Mouse (Mus musculus): Measurements from ENCODE around the gene Lcmt2. TPM values are rescaled to one million over a fixed set of nuclear protein-coding genes. Genes with fewer than 3 reads are reported as not detected.

Gene Lcmt2
- polyA plus RNA-seq (2014; fragmentation: Nextera tagmentation; extraction: Ambion mirVana), result 14.0 and 17.6 TPM in 2 replicates

DNA sequence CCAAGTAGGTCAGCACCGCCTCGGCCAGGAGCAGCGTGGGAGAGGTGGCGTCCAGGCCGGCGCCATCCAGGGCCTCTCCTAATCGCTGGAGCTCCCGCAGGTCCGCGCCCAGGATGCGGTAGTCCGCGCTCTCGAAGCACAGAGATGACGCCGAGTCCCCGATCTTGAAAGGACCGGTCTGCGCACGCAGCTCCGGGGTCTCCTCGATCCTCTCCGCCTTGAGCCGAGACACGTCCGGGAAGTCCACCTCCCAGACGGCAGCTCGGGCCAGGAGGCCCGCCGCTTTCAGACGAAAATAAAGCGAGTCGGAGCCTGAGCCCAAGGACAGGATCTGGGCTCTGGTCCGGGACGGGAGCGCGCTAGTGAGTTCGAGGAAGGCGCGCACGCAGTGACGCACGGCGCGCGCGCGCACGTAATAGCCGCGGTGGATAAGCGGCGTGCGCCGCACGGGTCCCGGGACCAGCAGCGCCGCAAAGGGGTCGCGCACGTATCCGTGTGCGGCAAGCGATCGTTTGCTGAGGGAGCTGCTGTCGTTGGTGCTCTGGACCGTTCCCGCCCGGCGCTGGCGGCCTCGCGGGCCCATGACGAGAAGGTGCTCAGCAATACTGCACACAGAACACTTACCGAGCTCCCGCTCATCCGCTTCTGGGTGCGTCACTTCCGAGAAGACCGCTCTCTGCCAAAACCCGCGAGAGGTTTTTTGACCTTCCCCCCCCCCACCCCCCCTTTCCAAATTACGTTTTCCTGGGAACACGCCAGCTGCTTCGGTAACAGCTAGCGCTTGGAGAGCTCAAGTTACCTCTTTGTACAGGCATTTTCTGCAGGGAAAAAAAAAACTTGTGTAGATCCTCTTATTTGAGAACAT, at the start of gene Lcmt2, which contains the start of gene Adal:
Gene Lcmt2 (minus strand): TSS at position 636 of the 865 bp plus-strand sequence.
Gene Adal (plus strand): TSS at position 411 of the 865 bp plus-strand sequence.
- H3K27me3 ChIP-seq (ENCODE audit: control insufficient read depth, insufficient read depth, low read length), result no peaks in the 10 kb centered on the region
- WGBS (ENCODE audit: insufficient replicate concordance), result under 1% methylated on average over 84 of the region's 87 CpGs
- peak; percentile 90 for ATAC-seq (replicated peaks; ENCODE audit: insufficient number of reproducible peaks, low FRiP score, low TSS enrichment)
- peaks cover 18% of the 10 kb centered on the region for H3K4me1 ChIP-seq (ENCODE audit: control insufficient read depth, insufficient read depth, low read length)
- H3K4me2 ChIP-seq, result peak within 1 kb of the TSS; percentile 88
- H3K9me3 ChIP-seq (replicated peaks; ENCODE audit: control insufficient read depth, low read length), result no peaks in the 10 kb centered on the region
- H3K4me3 ChIP-seq (ENCODE audit: low read depth, low read length), result peak within 1 kb of the TSS; percentile 65
- peaks cover 9% of the 10 kb centered on the region for H3K36me3 ChIP-seq (ENCODE audit: control insufficient read depth, insufficient read depth, low read length)
- H3K9ac ChIP-seq (ENCODE audit: low read depth, low read length), result peak within 1 kb of the TSS; percentile 77
- peak within 1 kb of the TSS; percentile 88 for H3K27ac ChIP-seq (ENCODE audit: low read depth, low read length)

DNA sequence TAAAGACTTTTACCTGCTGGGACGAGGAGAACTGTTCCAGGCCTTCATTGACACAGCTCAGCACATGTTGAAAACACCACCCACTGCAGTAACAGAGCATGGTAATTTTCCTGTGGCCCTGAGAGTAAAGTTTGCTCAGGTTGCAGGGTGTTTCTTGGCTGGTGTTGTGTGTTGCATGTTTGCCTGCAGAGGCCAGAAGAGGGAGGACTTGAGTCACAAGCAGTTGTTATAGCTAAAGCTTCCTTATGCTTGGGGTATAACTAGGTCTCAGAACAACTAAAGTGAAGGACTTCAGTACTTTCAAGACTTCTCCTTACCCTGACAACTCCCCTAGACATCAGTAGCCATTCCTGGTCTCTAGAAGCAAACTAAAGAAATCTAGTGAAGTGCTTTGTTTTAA, 48.1 kb upstream of the Lcmt2 start:
- Histone ChIP-seq H3K27ac (ENCODE audit: low read depth, low read length) (no peak overlapping the region), H3K4me2 (no peak overlapping the region), H3K9me3 (replicated peaks; ENCODE audit: control insufficient read depth, low read length) (no peaks in the 10 kb centered on the region), H3K4me3 (ENCODE audit: low read depth, low read length) (no peak overlapping the region), H3K27me3 (ENCODE audit: control insufficient read depth, insufficient read depth, low read length) (no peaks in the 10 kb centered on the region), H3K9ac (ENCODE audit: low read depth, low read length) (no peak overlapping the region), H3K36me3 (ENCODE audit: control insufficient read depth, insufficient read depth, low read length) (peaks cover 35% of the 10 kb centered on the region), H3K4me1 (ENCODE audit: control insufficient read depth, insufficient read depth, low read length) (no peaks in the 10 kb centered on the region)
- no peak for ATAC-seq (replicated peaks; ENCODE audit: insufficient number of reproducible peaks, low FRiP score, low TSS enrichment)
- 66% methylated on average over 1 of the region's 1 CpGs for WGBS (ENCODE audit: insufficient replicate concordance)

DNA sequence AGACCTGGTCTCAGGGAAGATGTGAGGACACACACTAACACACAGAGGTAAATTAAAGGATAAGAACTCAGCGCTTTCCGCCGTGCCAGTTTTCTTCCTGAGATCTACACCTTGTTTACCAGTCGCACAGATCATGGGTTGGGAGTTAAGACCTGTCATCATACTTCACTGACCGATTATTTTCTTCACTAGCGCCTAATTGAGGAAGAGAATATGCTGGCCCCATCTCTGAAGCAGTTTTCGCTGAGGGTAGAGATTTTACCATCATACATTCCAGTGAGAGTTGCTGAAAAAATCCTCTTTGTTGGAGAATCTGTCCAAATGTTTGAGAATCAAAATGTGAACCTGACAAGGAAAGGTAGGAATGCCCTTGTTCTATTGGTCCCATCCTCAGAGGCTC, 43.7 kb upstream of the Lcmt2 start:
- H3K27ac ChIP-seq (ENCODE audit: low read depth, low read length), result no peak overlapping the region
- H3K27me3 ChIP-seq (ENCODE audit: control insufficient read depth, insufficient read depth, low read length), result no peaks in the 10 kb centered on the region
- H3K4me3 ChIP-seq (ENCODE audit: low read depth, low read length), result no peak overlapping the region
- H3K9ac ChIP-seq (ENCODE audit: low read depth, low read length), result no peak overlapping the region
- 93% methylated on average over 7 of the region's 7 CpGs for WGBS (ENCODE audit: insufficient replicate concordance)
- no peaks in the 10 kb centered on the region for H3K9me3 ChIP-seq (replicated peaks; ENCODE audit: control insufficient read depth, low read length)
- no peak for ATAC-seq (replicated peaks; ENCODE audit: insufficient number of reproducible peaks, low FRiP score, low TSS enrichment)
- peaks cover 20% of the 10 kb centered on the region for H3K36me3 ChIP-seq (ENCODE audit: control insufficient read depth, insufficient read depth, low read length)
- no peaks in the 10 kb centered on the region for H3K4me1 ChIP-seq (ENCODE audit: control insufficient read depth, insufficient read depth, low read length)
- no peak overlapping the region for H3K4me2 ChIP-seq

DNA sequence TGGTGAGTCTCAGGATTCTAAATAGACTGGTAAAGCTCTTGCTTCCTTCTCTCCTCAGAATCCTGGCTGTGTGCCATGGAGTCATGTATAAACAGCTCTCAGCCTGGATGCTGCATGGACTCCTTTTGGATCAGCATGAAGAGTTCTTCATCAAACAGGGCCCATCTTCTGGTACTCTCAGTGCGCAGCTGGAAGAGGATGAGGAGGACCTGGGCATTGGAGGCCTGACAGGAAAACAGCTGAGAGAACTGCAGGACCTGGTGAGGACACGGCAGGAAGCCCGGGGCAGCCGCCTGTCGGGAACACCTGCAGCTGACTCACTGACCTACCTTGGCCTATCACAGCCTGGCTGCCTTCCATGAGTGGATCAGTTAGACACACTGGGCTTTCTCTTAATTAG, 43.0 kb upstream of the Lcmt2 start:
- Histone ChIP-seq H3K27me3 (ENCODE audit: control insufficient read depth, insufficient read depth, low read length) (no peaks in the 10 kb centered on the region), H3K36me3 (ENCODE audit: control insufficient read depth, insufficient read depth, low read length) (peaks cover 27% of the 10 kb centered on the region), H3K9me3 (replicated peaks; ENCODE audit: control insufficient read depth, low read length) (no peaks in the 10 kb centered on the region), H3K4me1 (ENCODE audit: control insufficient read depth, insufficient read depth, low read length) (no peaks in the 10 kb centered on the region), H3K9ac (ENCODE audit: low read depth, low read length) (no peak overlapping the region), H3K4me2 (no peak overlapping the region), H3K27ac (ENCODE audit: low read depth, low read length) (no peak overlapping the region), H3K4me3 (ENCODE audit: low read depth, low read length) (no peak overlapping the region)
- WGBS (ENCODE audit: insufficient replicate concordance), result 88% methylated on average over 5 of the region's 5 CpGs
- ATAC-seq (replicated peaks; ENCODE audit: insufficient number of reproducible peaks, low FRiP score, low TSS enrichment), result no peak

DNA sequence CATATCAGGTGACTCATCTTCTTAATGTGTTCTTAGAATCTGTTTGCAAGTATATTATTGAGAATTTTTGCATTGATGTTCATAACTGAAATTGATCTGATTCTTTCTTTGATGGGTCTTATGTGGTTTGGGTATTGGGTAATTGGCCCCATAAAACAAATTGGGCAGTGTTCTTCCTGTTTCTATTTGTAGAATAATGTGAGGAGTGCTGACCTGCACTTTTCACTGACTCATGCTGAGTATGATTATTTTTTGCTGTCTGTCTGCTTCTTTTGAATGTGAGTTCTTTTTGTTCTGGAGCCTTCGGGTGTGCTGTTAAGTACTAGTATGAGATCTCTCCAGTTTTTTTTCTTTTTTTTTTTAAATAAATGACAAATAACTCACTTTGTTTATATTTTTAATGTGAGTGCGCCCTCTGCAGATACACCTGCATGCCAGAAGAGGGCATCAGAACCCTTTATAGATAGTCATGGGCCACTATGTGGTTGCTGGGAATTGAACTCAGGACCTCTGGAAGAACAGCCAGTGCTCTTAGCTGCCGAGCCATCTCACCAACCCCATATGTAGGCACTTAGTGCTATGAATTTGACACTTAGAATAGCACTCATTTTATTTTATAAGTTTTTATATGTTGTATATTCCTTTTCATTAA, 38.5 kb upstream of the Lcmt2 start:
- Histone ChIP-seq H3K27ac (ENCODE audit: low read depth, low read length) (no peak overlapping the region), H3K4me3 (ENCODE audit: low read depth, low read length) (no peak overlapping the region), H3K27me3 (ENCODE audit: control insufficient read depth, insufficient read depth, low read length) (no peaks in the 10 kb centered on the region), H3K9me3 (replicated peaks; ENCODE audit: control insufficient read depth, low read length) (no peaks in the 10 kb centered on the region), H3K4me1 (ENCODE audit: control insufficient read depth, insufficient read depth, low read length) (no peaks in the 10 kb centered on the region), H3K4me2 (no peak overlapping the region), H3K36me3 (ENCODE audit: control insufficient read depth, insufficient read depth, low read length) (peaks cover 24% of the 10 kb centered on the region), H3K9ac (ENCODE audit: low read depth, low read length) (no peak overlapping the region)
- 96% methylated on average over 3 of the region's 3 CpGs for WGBS (ENCODE audit: insufficient replicate concordance)
- no peak for ATAC-seq (replicated peaks; ENCODE audit: insufficient number of reproducible peaks, low FRiP score, low TSS enrichment)

DNA sequence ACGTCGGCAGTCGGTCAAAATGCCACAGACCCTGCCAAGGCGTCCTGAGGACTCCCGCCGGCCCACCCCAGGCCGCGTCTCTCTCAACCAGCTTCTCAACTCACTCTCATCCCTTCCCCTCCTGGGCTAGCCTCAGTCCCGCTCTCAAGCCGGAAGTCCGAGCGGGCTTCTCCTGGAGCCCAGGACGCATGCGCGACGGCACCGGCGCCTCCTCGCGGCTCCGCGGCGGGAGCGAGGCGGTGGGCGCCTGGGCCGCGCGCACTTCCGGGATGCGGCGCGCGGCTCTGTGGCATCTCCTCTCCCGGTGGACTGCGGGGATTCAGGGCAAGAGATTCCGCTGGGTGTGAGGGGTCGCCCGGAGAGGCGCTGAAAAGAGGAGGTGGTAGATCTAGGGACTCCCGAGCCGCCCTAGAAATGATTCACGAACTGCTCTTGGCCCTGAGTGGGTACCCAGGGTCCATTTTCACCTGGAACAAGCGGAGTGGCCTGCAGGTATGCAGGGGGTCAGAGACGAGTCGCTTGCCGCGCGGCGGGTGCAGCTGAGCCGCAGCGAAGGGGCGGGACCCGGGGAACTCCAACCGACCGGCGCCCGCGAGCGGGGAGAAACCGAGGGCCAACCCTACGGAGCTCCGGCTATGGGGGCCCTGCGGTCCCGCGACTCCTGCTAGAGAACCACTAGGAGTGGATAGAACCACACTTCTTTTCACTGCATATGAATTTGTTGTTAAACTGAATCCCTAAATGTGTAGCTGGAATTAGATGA, 30.7 kb upstream of the Lcmt2 start, which contains the start of gene Zscan29:
Gene Zscan29 (minus strand): TSS at position 146 of the 763 bp plus-strand sequence.
- Histone ChIP-seq H3K4me2 (peak within 1 kb of the TSS; percentile 96), H3K27me3 (ENCODE audit: control insufficient read depth, insufficient read depth, low read length) (no peaks in the 10 kb centered on the region), H3K36me3 (ENCODE audit: control insufficient read depth, insufficient read depth, low read length) (no peaks in the 10 kb centered on the region; the same call in 1 of the 2 replicates), H3K9me3 (replicated peaks; ENCODE audit: control insufficient read depth, low read length) (no peaks in the 10 kb centered on the region), H3K9ac (ENCODE audit: low read depth, low read length) (peak within 1 kb of the TSS; percentile 93), H3K27ac (ENCODE audit: low read depth, low read length) (peak within 1 kb of the TSS; percentile 76), H3K4me3 (ENCODE audit: low read depth, low read length) (peak within 1 kb of the TSS; percentile 97), H3K4me1 (ENCODE audit: control insufficient read depth, insufficient read depth, low read length) (peaks cover 15% of the 10 kb centered on the region)
- under 1% methylated on average over 63 of the region's 66 CpGs for WGBS (ENCODE audit: insufficient replicate concordance)
- peak; percentile 96 for ATAC-seq (replicated peaks; ENCODE audit: insufficient number of reproducible peaks, low FRiP score, low TSS enrichment)

DNA sequence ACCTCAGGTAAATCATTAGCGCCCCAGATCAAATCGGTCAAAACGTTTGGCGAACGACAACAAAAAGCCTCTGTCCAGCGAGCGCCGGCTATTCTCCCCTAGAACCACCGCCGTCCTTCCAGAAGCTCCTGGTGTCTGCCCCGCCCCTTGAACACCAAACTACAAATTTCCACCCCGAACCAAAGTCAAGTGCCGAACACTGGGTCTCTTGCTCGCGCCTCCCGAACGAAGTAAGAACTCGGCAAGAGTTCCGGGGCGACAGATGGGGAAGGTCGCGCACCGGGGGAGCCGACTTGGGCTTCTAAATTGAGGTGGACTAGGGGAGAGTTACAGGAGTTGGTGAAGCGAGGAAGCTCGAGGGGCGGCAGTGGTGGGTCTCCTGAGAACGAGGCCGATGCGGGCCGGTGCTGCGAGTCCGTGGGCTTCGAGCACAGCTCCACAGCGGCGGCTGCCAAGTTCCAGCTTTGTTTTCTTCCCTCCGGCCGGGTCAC, 30.1 kb upstream of the Lcmt2 start, which contains the start of gene Tubgcp4:
Gene Tubgcp4 (plus strand): TSS at position 174 of the 491 bp plus-strand sequence.
- peak within 1 kb of the TSS; percentile 96 for H3K4me2 ChIP-seq
- ATAC-seq (replicated peaks; ENCODE audit: insufficient number of reproducible peaks, low FRiP score, low TSS enrichment), result peak; percentile 28
- no peaks in the 10 kb centered on the region for H3K9me3 ChIP-seq (replicated peaks; ENCODE audit: control insufficient read depth, low read length)
- no peaks in the 10 kb centered on the region for H3K27me3 ChIP-seq (ENCODE audit: control insufficient read depth, insufficient read depth, low read length)
- peak within 1 kb of the TSS; percentile 76 for H3K27ac ChIP-seq (ENCODE audit: low read depth, low read length)
- H3K4me3 ChIP-seq (ENCODE audit: low read depth, low read length), result peak within 1 kb of the TSS; percentile 97
- under 1% methylated on average over 33 of the region's 38 CpGs for WGBS (ENCODE audit: insufficient replicate concordance)
- H3K9ac ChIP-seq (ENCODE audit: low read depth, low read length), result peak within 1 kb of the TSS; percentile 93
- peaks cover 15% of the 10 kb centered on the region for H3K4me1 ChIP-seq (ENCODE audit: control insufficient read depth, insufficient read depth, low read length)
- no peaks in the 10 kb centered on the region; the same call in 1 of the 2 replicates for H3K36me3 ChIP-seq (ENCODE audit: control insufficient read depth, insufficient read depth, low read length)

DNA sequence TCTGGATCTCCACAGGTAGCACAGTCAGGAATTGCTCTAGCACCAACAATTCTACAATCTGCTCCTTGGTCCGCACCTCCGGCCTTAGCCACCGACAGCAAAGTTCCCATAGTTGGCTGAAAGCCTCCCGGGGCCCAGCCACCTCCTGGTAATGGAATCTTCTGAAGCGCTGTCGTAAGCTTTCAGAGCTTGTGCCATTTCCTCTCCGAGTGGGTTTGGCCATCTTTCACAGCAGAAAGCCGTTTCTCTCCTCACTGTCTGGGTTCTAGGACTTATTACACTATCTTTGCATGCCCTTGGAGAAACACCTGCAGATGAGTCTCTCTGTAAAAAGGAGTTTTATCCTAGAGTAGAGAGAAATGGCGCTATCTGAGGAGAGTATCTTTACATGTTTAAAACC, 29.4 kb upstream of the Lcmt2 start:
- ATAC-seq (replicated peaks; ENCODE audit: insufficient number of reproducible peaks, low FRiP score, low TSS enrichment), result no peak
- Histone ChIP-seq H3K27ac (ENCODE audit: low read depth, low read length) (peak overlapping the region; percentile 76; the same call in 1 of the 2 replicates), H3K36me3 (ENCODE audit: control insufficient read depth, insufficient read depth, low read length) (no peaks in the 10 kb centered on the region; the same call in 1 of the 2 replicates), H3K9ac (ENCODE audit: low read depth, low read length) (peak overlapping the region; percentile 93), H3K4me2 (peak overlapping the region; percentile 96), H3K9me3 (replicated peaks; ENCODE audit: control insufficient read depth, low read length) (no peaks in the 10 kb centered on the region), H3K4me3 (ENCODE audit: low read depth, low read length) (peak overlapping the region; percentile 97), H3K27me3 (ENCODE audit: control insufficient read depth, insufficient read depth, low read length) (no peaks in the 10 kb centered on the region), H3K4me1 (ENCODE audit: control insufficient read depth, insufficient read depth, low read length) (peaks cover 15% of the 10 kb centered on the region)
- WGBS (ENCODE audit: insufficient replicate concordance), result 8% methylated on average over 9 of the region's 9 CpGs

Measured in heart, embryonic 11.5 days (tissue).